Mouse (Mus musculus) megakaryocyte progenitor cell, adult 5-6 weeks (primary cell): Measurements from ENCODE around the gene Xrcc6. TPM values are rescaled to one million over a fixed set of nuclear protein-coding genes. Genes with fewer than 3 reads are reported as not detected.

Experiments used
- ATAC-seq: replicated peaks from 2 replicates; pipeline ENCODE4 v1.8.0; 2016; ENCODE audit warnings: mild to moderate bottlenecking, moderate TSS enrichment, inconsistent platforms; ENCODE audit not compliant: poor library complexity
- total RNA-seq, 2 experiments: library from RNA; stranded (forward) in 1 of 2; stranded (reverse) in 1 of 2; fragments of 157-497, 149-512 nt in 1 of 2; fragments of 200-1000 nt in 1 of 2; gene quantifications; 2 replicates each; pipeline versions ENCODE4 v1.2.3 to v1.2.4; 2015 to 2017

Gene Xrcc6
- 75.3 and 108 TPM in 2 replicates for total RNA-seq (2015)
- 135 and 249 TPM in 2 replicates for total RNA-seq (2017)

DNA sequence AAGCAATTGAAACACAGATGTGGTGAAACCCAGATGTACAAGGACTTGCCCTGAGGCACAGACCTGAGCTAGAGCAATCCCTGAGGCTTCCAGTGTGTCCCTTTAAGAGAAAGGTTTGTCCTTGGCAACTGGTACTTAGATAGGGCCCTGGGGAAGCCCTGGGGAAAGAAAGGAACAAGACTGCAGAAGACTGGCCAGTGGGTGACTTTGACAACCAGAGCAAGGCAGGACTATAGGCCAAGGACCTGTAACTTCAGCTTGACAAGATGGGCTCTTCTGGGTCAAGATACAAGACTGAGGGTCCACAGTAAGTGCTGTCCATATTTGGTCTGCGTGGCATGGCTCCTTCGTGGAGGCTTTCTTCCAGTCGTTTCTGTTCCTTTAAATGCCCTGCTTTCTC, at the start of gene Xrcc6:
Gene Xrcc6, plus strand, starts transcription at position 190 of the 400 bp plus-strand sequence.
- no peak for ATAC-seq

DNA sequence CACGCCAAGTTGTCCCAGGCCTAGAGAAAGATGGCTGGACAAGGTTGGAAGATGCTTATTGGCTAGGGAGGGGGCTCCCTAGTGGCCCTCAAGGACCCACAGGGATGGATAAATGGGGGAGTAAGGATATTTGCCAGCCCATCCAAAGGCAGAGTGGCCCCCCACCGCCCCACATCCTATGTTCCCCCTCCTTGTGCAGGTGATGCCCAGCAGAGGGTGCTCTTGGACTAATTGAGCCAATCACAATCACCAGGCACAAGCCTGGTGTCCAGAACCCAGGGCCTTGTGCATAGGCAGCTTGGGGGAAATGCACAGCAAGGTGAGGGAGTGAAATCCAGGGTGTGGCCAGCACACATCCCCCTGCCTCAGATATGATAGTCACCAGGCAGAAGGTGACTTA, 49.4 kb upstream of the Xrcc6 start:
- peak; percentile 63 for ATAC-seq

DNA sequence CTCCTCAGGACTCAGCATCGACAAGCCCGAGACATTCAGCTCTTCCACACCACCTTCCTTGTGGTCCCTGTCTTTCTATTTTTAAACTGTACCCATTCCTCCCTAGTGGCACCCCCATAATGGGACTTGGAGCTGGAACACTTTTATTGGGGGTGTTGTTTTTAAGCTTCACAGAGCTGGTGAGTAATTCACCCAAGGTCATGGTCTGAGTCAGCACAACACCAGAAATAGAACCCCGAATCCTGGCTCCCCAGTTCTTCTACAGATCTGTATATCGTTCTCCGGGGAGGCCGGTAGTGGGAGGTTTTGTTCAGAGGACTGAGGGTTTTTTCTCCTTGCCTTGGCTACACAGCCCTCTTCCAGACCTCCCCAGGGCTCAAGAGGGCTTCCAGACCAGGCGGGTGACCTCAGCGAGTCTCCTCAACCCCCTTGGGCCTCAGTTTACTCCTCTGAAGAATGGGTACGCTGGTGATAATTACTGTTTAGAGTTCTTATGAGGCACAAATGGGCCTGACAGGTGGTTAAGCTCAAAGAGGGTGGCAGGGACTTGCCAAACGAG, 48.4 kb upstream of the Xrcc6 start:
- ATAC-seq: no peak

DNA sequence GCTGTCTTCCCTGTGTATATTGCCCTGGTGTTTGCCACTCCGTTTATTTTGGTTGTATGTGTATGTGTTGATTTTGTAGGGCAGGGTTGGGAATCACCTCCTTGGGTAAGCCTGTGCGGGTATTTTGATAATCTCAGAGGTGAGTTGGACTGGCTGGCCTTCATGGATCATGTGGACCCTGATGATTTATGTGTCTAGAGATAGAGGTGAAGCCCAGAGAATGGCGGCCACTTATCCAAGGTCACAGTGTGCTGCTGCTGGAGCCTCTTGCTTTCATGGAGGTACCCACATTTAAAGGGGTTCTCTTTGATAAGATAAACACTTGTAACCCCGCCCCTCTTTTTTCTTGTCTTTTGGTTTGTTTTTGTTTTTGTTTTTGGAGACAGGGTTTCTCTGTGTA, 47.9 kb upstream of the Xrcc6 start:
- peak; percentile 58 for ATAC-seq

DNA sequence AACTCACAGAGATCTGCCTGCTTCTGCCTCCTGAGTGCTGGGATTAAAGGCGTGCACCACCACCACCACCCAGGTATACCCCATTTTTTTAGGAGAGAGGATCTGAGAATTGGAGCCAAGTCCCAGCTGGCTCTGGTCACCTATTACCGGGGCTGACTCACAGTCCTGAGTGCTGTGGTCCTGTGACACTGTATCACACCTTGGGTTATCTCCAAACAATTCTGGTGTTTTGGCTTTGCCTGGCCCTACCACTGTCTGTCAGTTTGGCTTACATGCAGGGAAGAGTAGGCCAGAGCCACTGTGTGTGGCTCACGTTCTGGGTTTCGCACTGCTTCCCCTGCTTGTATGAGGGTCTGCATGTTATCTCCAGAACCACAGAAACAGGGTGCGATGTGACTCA, 47.4 kb upstream of the Xrcc6 start:
- ATAC-seq: no peak

DNA sequence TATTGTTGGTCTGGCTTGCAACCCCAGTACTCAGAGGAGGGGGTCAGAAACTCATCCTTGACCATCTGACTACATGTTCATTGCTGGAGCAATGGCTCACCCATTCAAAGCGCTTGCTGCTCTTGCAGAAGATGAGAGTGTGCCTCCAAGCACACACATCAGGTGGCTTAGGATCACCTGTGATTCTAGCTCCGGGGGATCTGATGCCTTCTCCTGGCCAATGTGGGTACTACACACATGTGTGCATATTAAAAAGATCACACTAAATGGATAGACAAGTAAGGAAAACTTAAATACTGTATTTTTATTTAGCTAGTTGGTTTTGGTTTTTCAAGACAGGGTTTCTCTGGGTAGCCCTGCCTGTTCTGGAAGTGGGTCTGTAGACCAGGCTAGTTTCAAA, 46.6 kb upstream of the Xrcc6 start:
- no peak for ATAC-seq

DNA sequence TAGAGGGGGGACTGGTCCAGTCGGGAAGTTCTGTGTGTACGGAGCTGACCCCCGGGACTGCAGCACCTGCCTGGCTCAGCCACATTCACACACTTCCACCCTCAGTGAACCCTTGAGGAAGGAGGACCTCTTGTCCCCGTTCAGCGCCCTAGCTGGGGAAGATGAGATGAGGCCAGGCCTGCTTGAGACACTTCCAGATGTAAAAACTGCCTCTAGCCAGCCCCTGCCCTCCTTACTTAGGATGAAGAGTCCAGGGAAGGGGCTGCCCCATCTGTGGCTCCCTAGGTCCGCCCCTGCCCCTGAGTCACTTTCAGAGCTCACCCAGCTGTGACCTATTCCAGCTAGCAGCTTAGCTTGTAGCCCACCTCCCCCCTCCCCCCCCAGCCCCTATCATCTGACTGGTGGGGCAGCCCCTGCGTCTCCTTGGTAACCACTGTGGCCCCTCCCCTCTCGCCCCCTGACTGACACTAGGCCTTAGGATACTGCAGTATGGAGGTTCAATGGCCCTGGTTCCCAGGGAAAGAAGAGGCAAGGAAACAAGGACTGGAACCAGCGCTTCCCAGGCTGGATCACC, 44.4 kb upstream of the Xrcc6 start:
- ATAC-seq: no peak

DNA sequence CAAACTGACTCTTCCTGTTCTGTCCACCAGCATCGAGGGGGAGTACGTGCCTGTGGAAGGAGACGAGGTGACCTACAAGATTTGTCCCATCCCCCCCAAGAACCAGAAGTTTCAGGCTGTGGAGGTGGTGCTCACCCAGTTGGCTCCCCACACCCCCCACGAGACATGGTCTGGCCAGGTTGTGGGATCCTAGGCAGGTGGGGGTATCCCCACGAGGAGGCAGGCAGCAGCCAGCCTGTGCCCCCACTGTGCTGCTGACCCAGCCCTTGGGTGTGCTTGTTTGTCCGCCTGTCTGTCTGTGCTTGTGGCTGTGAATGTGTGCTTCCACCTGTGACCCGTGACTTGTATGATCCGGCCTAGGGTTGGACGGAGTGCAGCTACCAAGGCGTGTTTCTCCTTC, 38.6 kb upstream of the Xrcc6 start:
- no peak for ATAC-seq

DNA sequence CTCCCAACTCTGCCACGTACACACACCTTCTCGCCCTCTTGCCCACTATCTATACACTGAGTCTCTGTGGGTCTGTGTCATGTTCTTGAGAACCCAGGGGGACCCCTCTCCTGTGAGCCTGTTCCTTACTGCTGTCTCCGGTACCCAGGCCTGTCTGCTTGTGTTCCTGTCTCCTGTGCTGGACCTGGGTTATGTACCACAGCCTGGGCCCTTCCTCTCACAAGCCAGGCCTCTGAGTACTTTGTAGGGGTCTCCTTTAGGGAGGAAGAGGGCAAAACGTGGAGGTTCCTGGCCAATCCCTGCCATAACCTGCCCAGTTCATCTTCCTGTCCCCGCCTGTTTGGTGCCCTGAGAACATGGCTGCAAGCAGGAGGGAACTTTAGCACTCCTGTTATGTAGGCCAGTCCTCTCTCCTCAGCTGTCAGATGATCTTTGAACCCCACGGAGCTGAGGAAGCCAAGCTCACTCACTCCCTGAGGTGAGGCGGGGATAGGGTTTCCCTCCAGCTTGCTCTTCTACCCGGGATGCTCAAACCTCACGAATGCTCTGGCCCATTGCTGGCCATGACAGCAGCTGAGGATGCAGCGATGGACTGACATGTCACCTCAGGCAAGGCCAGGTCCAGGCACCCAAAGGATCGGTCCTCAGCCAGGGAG, 38.0 kb upstream of the Xrcc6 start:
- no peak for ATAC-seq

DNA sequence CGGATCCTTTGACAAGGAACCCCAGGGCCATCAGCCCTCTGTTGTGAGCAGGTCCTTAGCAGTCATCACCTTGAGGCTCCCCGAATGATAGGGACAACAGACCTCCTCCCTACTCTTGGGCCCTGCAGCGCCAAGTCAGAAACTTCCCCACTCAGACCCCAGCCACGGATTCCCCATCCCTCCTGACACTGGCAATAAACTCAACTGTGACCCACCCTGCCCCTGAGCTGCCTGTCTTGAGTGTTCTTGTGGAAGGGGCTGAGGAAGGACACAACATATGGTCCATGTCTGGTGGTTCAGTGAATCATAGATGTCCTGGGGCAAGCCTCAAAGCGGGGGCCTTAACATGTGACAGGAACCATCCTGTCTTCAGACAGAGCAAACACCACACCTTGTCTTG, 36.9 kb upstream of the Xrcc6 start:
- no peak for ATAC-seq

DNA sequence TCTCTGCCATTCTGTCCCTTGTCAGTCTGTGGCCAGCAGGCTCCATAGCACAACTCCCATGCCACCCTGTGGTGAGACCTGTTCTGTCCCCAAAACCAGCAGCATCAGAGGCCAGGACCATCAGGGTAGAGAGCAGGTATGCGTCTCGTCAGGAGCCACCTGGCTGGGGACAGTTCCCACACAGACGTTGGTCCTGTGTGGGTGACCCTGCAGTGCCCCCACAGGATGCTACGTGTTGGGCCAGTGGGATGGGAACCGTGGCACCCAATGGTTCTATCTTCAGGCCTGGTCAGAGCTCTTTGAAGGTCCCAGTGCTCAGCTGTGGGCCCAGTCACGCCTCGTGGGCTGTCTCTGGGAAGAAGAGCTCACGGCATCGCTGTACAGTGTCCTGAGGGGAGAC, 36.5 kb upstream of the Xrcc6 start:
- no peak for ATAC-seq

DNA sequence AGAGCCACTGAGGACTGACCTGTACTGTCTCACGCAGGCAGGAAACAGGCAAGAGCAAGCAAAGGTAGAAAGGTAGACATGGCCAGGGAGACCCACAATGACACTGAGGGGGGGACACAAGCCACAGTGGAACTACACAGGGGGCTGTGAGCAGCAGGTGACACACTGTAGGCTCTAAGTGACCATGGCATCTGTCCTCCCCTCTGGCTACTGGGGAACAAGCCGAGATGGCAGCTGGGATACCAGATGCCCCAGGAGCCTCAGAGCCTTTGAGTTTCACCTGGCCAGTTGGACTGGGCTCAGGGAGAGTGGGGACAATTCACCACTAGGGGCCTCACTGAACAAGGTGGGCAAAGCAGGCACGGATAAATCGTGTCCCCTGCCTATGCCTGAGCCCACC, 35.3 kb upstream of the Xrcc6 start:
- no peak for ATAC-seq

DNA sequence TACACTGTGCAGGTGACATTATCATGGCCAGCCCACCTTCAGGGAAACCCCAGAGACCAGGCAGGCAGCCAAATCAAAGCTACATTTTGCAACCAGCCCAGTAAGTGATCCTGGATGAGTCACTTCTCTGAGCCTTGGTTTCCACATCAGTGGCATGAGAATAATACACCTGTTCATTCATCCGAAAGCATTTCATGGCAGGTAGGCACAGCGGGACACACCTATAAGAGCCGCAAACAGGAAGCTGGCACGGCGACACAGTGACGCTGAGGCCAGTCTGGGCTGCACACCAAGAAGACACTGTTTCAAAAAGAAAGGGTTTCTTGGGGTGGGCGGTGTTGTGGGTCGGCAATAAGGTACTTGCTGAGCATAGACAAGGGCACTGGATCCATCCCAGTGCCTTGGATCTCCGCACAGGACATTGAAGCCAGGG, 33.5 kb upstream of the Xrcc6 start:
- no peak for ATAC-seq

DNA sequence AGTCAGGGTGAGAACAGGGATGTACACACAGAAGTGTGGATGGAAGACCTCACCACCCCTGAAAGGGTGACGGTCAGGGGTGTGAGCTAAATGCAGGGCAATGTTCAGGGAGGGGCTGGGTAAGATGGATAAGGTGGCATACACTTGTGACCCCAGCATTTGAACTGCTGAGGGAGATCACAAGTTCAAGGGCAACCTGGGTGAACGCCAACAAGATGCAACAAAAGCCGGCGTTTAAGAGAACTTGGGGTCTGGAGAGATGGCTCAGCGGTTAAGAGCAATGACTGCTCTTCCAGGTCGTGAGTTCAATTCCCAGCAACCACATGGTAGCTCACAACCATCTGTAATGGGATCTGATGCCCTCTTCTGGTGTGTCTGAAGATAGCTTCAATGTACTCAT, 32.9 kb upstream of the Xrcc6 start:
- no peak for ATAC-seq

DNA sequence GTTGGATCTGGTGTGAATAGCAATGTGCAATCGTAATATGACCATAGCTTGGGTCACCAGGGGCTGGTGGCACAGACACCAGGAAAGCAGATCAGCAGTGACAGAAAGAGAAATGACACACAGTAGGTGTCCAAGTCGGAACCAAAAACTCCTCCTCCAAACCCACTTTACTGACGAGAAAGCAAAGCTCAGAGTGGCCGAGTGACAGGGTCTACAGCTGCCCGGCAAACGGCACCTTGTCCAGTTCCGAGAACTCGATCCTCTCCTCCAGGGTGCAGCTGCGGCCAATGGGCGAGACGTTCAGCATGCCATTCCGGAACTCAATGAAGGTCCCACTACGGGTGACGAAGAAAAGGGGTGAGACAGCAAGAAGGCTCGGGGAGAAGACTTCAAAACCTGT, 32.2 kb upstream of the Xrcc6 start:
- ATAC-seq: no peak

DNA sequence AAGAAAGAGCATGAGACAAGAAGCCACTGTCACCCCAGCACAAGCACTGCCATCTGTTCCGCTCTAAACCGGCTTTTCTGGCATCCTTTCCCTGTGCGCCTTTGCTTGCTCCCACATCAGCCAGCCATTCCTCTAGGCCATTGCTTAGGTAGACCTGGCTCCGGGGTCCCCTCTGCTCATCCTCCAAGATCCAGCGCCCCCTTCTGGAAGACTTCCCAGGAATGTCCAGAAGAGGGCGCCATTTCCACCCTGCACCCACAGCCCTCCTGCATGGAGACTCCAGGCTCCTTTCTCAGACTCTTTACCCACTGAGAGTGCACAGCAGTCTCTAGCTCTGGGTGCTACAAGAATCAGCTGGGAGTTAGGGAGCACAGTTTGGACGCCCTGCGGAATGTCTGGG, 31.2 kb upstream of the Xrcc6 start:
- peak; percentile 35; the same call in 1 of the 2 replicates for ATAC-seq

DNA sequence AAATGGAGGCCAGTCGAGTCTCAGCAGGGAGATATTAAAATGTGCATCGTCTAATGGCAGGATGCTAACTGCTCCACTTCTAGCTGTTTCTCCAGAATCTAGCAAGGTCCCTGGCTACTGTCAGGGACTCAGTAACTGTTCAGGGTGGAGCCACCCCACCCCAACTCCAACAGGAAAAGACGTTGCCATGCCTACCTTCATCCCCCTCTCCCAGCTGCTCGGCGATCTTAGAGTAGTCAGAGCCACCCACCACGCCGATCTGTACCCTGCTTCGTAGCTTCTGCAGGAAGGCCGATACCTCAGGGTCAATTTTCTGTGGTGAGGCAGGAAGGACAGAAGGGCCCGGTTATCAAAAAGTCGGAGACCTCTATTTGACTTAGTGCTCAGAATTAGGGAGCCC, 30.0 kb upstream of the Xrcc6 start:
- no peak for ATAC-seq

DNA sequence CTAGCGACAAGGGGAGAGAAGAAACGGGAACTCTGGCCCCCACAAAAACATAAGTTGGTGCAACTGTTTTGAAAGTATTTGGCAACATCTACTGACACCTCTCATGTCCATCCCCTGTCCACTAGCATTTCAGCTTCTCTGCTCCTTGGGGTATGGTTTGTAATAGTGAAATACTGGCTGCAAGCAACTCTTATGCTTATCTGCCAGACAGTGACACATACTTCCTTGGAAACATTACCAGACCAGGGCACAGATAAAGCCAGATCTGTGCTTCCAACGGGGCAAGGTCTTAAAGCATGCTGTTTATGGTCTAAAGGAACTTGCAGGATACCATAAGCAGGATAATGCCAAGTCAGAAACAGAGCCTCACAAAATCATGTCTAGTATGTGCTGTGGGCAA, 28.7 kb upstream of the Xrcc6 start:
- 0 out of 2 replicates have a peak, but pooled peaks have one; percentile 3 for ATAC-seq

DNA sequence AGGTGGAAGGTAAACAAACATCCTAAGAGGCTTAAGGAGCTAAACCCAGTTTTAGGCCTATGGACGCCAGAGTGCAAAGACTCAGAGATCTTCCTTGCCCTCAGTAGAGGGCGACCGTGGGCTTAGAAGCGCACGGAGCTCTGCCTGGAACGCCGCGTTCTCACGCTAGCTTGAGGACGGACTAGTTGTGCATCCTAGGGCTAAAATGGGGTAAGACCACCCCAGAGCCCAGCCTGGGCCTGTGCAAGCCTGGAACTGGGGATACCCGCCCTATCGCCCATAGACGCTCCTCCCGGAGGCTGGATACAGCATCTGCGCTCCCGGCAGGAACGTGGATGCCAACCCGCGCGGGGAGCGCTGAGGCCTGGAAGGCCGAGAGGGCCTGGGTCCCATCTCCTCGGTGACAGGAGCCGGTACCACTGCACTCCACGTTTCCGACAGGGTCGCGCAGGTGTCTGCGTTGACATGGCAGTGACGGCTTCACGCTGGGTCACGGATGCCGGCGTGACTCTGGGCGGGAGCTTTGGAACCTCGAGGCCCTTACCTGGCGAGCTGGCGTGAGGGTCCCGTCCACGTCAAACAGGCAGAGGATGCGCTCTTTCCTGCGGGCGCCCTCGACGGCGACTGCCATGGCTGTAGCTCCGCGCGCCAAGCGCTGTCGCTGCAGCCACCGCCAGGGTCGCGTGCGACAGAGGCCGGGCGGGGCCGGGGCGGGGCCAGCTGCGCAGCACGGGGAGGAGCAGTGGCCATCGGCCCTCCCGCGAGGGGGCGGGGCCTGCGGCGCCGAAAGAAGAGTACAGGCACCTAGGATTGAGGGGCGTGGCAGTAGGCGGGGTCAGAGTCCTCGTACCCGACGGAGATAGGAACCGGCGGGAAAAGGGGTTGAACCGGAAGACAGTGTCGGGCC, 27.2 kb upstream of the Xrcc6 start, which contains the start of gene Pmm1:
Gene Pmm1, minus strand, starts transcription at position 760 of the 907 bp plus-strand sequence.
- ATAC-seq: peak; percentile 92

DNA sequence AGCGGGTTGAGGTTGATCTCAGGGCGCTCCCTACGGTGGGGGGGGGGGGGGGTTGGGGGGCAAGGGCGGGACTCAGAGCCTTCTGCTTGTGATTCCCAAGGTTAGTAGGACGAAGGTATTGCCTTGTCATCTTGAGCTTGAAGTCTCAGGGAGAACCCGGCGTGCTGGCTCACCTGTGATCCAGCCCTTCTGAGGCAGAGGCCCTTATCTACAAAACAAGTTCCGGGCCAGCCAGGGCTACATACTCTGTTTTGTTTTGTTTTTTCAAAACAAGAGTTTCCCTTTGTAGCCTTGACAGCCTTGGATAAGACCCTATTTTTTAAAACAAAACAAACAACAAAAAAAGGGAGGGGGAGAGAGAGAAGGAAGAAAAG, 26.6 kb upstream of the Xrcc6 start:
- ATAC-seq: no peak; the same call in 1 of the 2 replicates

DNA sequence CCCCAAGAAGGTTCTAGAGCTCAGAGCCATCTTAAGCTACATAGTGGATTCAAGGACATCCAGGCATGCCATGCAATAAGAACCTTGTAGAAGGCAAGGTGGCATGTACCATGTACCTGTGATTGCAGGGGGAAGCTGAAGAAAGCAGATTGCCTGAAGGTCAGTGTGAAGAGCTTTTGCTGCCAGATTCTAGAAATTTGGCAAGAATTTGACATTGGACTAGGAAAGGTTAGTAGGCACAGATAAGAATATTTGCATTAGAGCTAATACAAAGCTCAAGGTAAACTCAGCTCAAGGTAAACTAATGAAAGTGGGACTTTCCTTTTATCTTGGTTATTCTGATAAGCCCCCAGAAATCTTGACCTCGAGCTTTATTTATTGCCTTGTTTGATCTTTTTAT, 23.4 kb upstream of the Xrcc6 start:
- ATAC-seq: no peak
